ENCODE assay signal across 25 mouse cellular contexts in the genomic region with DNA sequence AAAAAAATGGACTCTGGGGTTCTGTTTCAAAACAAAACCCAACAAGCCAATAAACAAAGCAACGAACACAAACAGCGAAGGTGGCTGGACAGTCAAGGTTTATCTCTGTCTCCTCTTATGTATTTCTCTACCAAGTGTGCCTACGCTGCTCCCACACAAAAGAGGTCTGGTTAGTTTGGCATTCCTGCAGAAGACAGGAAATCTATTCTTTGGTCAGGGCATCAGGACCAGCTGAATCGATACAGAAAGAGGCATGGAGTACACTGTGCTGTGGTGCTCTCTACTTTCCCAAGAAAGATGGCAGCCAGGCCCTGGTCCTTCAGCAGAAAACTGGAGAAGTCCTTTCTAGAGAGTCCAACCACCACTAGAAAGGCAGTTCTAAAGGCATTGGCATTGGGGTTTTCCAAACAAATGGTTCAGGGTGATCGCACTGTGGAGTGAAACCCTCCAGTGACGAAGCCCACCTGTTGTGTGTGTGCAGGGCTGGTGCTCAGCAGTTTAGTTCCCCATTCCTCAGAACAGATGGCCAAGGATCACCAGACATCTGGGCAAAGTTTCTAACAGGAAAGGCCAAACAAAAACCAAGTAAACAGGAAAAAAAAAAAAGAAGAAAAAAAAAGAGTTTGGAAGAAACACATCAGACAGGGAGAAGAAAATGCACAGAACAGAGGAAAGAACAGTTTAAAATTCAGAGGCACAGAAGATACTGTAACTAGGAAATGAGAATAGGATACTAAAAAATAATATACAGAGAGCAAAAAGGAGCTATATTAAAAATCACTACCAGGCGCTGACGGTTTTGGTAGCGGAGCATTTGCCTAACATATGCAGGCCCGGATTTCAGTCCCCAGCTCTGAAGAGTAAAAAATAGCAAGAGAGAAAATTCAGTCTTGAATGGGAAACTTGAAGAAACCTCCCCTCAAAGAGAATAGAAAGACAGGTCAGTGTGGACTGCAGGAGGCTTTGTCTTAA. TPM values are rescaled to one million over a fixed set of nuclear protein-coding genes. Genes with fewer than 3 reads are reported as not detected.
DNase-seq lines count a peak whose midpoint lies in the region; ATAC-seq and TF ChIP-seq lines count a peak whose summit lies in the region.
"Had no signal": no experiment of that assay in that cellular context is flagged by ENCODE, and none has a peak within 500 bp of the region (broad histone marks: within the 10 kb centered on the region; RNA-seq: fewer than 3 reads in every experiment).

No protein-coding gene starts in this region.

- peak; percentile 69 for DNase-seq in lung, embryonic 14.5 days
- DNase-seq in lung, postnatal 14 days = no peak
- DNase-seq in A20 (ENCODE audit: low read depth, low spot score) (peak; percentile 67), CH12.LX (ENCODE audit: extremely low read depth) (peak; percentile 76)
- no peak for DNase-seq in gastrocnemius, adult 8-10 months (ENCODE audit: low spot score in 2 of 2)
- no peak for DNase-seq in left cerebral cortex, postnatal 4 days
- DNase-seq in right cerebral cortex, postnatal 36 days (ENCODE audit: low spot score in 2 of 2) = no peak
- DNase-seq: adrenal gland, postnatal 14 days; B cell, adult 2 months; cerebellum, adult 18-20 months; cerebellum, adult 9-11 months; embryo, embryonic 11 days; gastrocnemius, postnatal 25 days; heart, adult 11 months; heart, postnatal 36 days had no signal

- TF ChIP-seq POLR2A in CH12.LX (IDR thresholded peaks at IDR 0.05; ENCODE audit: low read depth, low read length) = no peak

- peak overlapping the region; percentile 33; the same call in 1 of the 2 replicates for H3K27ac ChIP-seq in lung, embryonic 14.5 days (ENCODE audit: low read depth)
- H3K27ac ChIP-seq in CH12.LX (ENCODE audit: insufficient read depth, low read depth) = peak overlapping the region; percentile 97
- H3K27ac ChIP-seq: embryonic facial prominence, embryonic 12.5 days; forebrain, embryonic 12.5 days; heart, embryonic 13.5 days; hindbrain, embryonic 12.5 days had no signal

- in situ Hi-C loops in CH12.LX (cut with MboI; ENCODE audit: low pct_ligation_motif_present, low pct_unique_long_range_greater_than_20kb, low sequenced_read_pairs) = no loop called here

- intact Hi-C loops in left cerebral cortex, postnatal 4 days (cut with DNase I) = no loop called here

- H3K36me3 ChIP-seq in lung, embryonic 14.5 days (ENCODE audit: insufficient read depth) = no peaks in the 10 kb centered on the region
- H3K36me3 ChIP-seq in CH12.LX (replicated peaks in 1 of 2; ENCODE audit: control insufficient read depth in 1 of 2, insufficient read depth in 1 of 2, low read length in 1 of 2) = no peaks in the 10 kb centered on the region
- H3K36me3 ChIP-seq: embryonic facial prominence, embryonic 12.5 days; forebrain, embryonic 12.5 days; heart, embryonic 13.5 days; hindbrain, embryonic 12.5 days had no signal

- no peaks in the 10 kb centered on the region for H3K27me3 ChIP-seq in lung, embryonic 14.5 days (ENCODE audit: insufficient read depth, low read length)
- no peaks in the 10 kb centered on the region for H3K27me3 ChIP-seq in CH12.LX (replicated peaks)
- H3K27me3 ChIP-seq: embryonic facial prominence, embryonic 12.5 days; heart, embryonic 13.5 days; hindbrain, embryonic 12.5 days; Patski had no signal

- peak; percentile 9 for TF ChIP-seq RAD21 in CH12.LX (IDR thresholded peaks at IDR 0.05; ENCODE audit: low read depth, low read length)

- TF ChIP-seq EP300 in CH12.LX (IDR thresholded peaks at IDR 0.05; ENCODE audit: low read length) = peak; percentile 93

- H3K4me3 ChIP-seq in lung, embryonic 14.5 days (ENCODE audit: low read depth, low read length) = no peak overlapping the region
- no peak overlapping the region for H3K4me3 ChIP-seq in CH12.LX (replicated peaks in 1 of 3; ENCODE audit: low read depth in 2 of 3, low read length in 2 of 3, poor library complexity in 1 of 3)
- H3K4me3 ChIP-seq: embryonic facial prominence, embryonic 12.5 days; forebrain, embryonic 12.5 days; heart, embryonic 13.5 days; hindbrain, embryonic 12.5 days had no signal

- 75% methylated on average over 10 of the region's 10 CpGs for WGBS in lung, embryonic 14.5 days

- H3K4me2 ChIP-seq in lung, embryonic 14.5 days = no peak overlapping the region
- peak overlapping the region; percentile 48 for H3K4me2 ChIP-seq in CH12.LX (ENCODE audit: insufficient read depth, low read depth, poor library complexity, severe bottlenecking)
- H3K4me2 ChIP-seq: embryonic facial prominence, embryonic 12.5 days; forebrain, embryonic 12.5 days; heart, embryonic 13.5 days; hindbrain, embryonic 12.5 days had no signal

- TF ChIP-seq CTCF in lung, embryonic 14.5 days (IDR thresholded peaks at IDR 0.05; ENCODE audit: low read depth) = no peak
- no peak for TF ChIP-seq CTCF in CH12.LX (conservative IDR thresholded peaks at IDR 0.05 in 1 of 2, IDR thresholded peaks at IDR 0.05 in 1 of 2; ENCODE audit: low read depth in 2 of 2, low read length in 2 of 2)

- peak; percentile 29; the same call in 1 of the 2 replicates for ATAC-seq in lung, embryonic 14.5 days (ENCODE audit: insufficient read depth)
- ATAC-seq in granulocyte monocyte progenitor cell, adult 5-6 weeks (replicated peaks; ENCODE audit: poor library complexity, severe bottlenecking) = peak; percentile 49; the same call in 1 of the 2 replicates
- ATAC-seq: activated CD4-positive, CD25-positive, alpha-beta regulatory T cell, adult 4 months; CD4-positive, CD25-positive, alpha-beta regulatory T cell, adult 4 months; forebrain, embryonic 16.5 days; hindbrain, embryonic 16.5 days; Patski had no signal

- H3K9ac ChIP-seq in lung, embryonic 14.5 days = no peak overlapping the region
- peak overlapping the region; percentile 43; the same call in 1 of the 2 replicates for H3K9ac ChIP-seq in CH12.LX (ENCODE audit: insufficient read depth, low read depth)
- H3K9ac ChIP-seq: embryonic facial prominence, embryonic 12.5 days; forebrain, embryonic 12.5 days; heart, embryonic 13.5 days; hindbrain, embryonic 12.5 days had no signal

- dilution Hi-C loops in CH12.LX (cut with MboI; ENCODE audit: extremely low pct_ligation_motif_present, extremely low pct_unique_long_range_greater_than_20kb, low sequenced_read_pairs) = no loop called here

- H3K79me2 ChIP-seq in CH12.LX (replicated peaks; ENCODE audit: control insufficient read depth, extremely low read depth, insufficient read depth, poor library complexity, severe bottlenecking) = no peaks in the 10 kb centered on the region

- H3K9me3 ChIP-seq in lung, embryonic 14.5 days (ENCODE audit: low read depth, low read length) = no peaks in the 10 kb centered on the region
- no peaks in the 10 kb centered on the region for H3K9me3 ChIP-seq in CH12.LX (replicated peaks; ENCODE audit: low read length)
- H3K9me3 ChIP-seq: embryonic facial prominence, embryonic 12.5 days; forebrain, embryonic 12.5 days; heart, embryonic 13.5 days; hindbrain, embryonic 12.5 days had no signal

- peaks cover 16% of the 10 kb centered on the region for H3K4me1 ChIP-seq in lung, embryonic 14.5 days (ENCODE audit: insufficient read depth)
- peaks cover 55 to 67% of the 10 kb centered on the region in 2 experiments for H3K4me1 ChIP-seq in CH12.LX (ENCODE audit: control insufficient read depth in 1 of 2, insufficient read depth in 2 of 2)

TF ChIP-seq in CH12.LX, 34 proteins besides CTCF, POLR2A, EP300 and RAD21 (continues in another document):
- TF ChIP-seq SIN3A (IDR thresholded peaks at IDR 0.05; ENCODE audit: low read length) (peak; percentile 59; the same call in 1 of the 2 replicates), MAX (IDR thresholded peaks at IDR 0.05; ENCODE audit: low read length) (peak; percentile 41; the same call in 1 of the 2 replicates), ZC3H11A (IDR thresholded peaks at IDR 0.05; ENCODE audit: low read depth, low read length) (no peak), CHD2 (IDR thresholded peaks at IDR 0.05; ENCODE audit: low read length) (peak; percentile 62), MAFK (IDR thresholded peaks at IDR 0.05; ENCODE audit: insufficient replicate concordance, low read length) (peak; percentile 52; the same call in 1 of the 2 replicates), JUN (IDR thresholded peaks at IDR 0.05; ENCODE audit: insufficient read depth, low read depth, low read length) (no peak), IRF4 (IDR thresholded peaks at IDR 0.05; ENCODE audit: low read depth, low read length) (peak; percentile 79), GABPA (IDR thresholded peaks at IDR 0.05; ENCODE audit: insufficient replicate concordance, low read depth, low read length) (no peak), USF2 (conservative IDR thresholded peaks at IDR 0.05; ENCODE audit: low read depth, low read length) (no peak), RCOR1 (conservative IDR thresholded peaks at IDR 0.05; ENCODE audit: low read depth, low read length) (peak; percentile 38), NRF1 (IDR thresholded peaks at IDR 0.05; ENCODE audit: low read depth, low read length) (0 out of 2 replicates have a peak, but pooled peaks have one; percentile 30), ZNF384 (IDR thresholded peaks at IDR 0.05; ENCODE audit: low read depth, low read length) (peak; percentile 95), CHD1 (IDR thresholded peaks at IDR 0.05; ENCODE audit: low read depth, low read length) (peak; percentile 40; the same call in 1 of the 2 replicates), SMC3 (IDR thresholded peaks at IDR 0.05; ENCODE audit: low read depth, low read length) (peak; percentile 35), ETS1 (conservative IDR thresholded peaks at IDR 0.05; ENCODE audit: low read depth, low read length) (peak; percentile 90), ZKSCAN1 (IDR thresholded peaks at IDR 0.05; ENCODE audit: borderline replicate concordance, low read depth, low read length) (no peak), NELFE (IDR thresholded peaks at IDR 0.05; ENCODE audit: low read depth, low read length) (0 out of 2 replicates have a peak, but pooled peaks have one; percentile 18), TCF12 (IDR thresholded peaks at IDR 0.05; ENCODE audit: low read depth, low read length) (peak; percentile 98), UBTF (IDR thresholded peaks at IDR 0.05; ENCODE audit: low read depth, low read length) (0 out of 2 replicates have a peak, but pooled peaks have one; percentile 30), MEF2A (IDR thresholded peaks at IDR 0.05; ENCODE audit: borderline replicate concordance, low read depth, low read length) (peak; percentile 84), BHLHE40 (IDR thresholded peaks at IDR 0.05; ENCODE audit: low read depth, low read length) (peak; percentile 92)

RNA-seq across cellular contexts. Expression of a gene that starts 44.5 kb away (rescaled TPM):
- 10.3 and 10.9 TPM in 2 replicates for polyA plus RNA-seq in lung, embryonic 14.5 days (2014; fragmentation: Nextera tagmentation; extraction: Ambion mirVana)
- total RNA-seq in CH12.LX (2012; rRNA removed) (156 and 169 TPM in 2 replicates), CH12.LX (2014; rRNA removed) (86.6 and 102 TPM in 2 replicates)
- 80.3 and 80.6 TPM in 2 replicates for polyA plus RNA-seq in CH12.LX (2012; ENCODE audit: insufficient read length, low read depth)
- total RNA-seq in granulocyte monocyte progenitor cell, adult 5-6 weeks (2014; fragmentation: Nextera tagmentation) = 151 and 195 TPM in 2 replicates
- total RNA-seq in granulocyte monocyte progenitor cell, adult 5-6 weeks (2017) = 178 and 196 TPM in 2 replicates
- total RNA-seq in gastrocnemius, adult 8-10 months (2022) = 1 to 10 TPM in 3 of 4 experiments, under 1 TPM in 1; 0.89 to 2.1 (median 1.7) TPM
- total RNA-seq in left cerebral cortex, postnatal 4 days (2021) = 10 to 100 TPM; 22.5 to 23.7 TPM

Comparison
In these comparisons a context has a peak if more than half of its experiments do, and no peak if none do; other contexts are left out.
1. DNase-seq: peak in lung, embryonic 14.5 days (single experiment), A20 (single experiment) and CH12.LX (single experiment); none in lung, postnatal 14 days (single experiment), gastrocnemius, adult 8-10 months (0 of 2), left cerebral cortex, postnatal 4 days (single experiment) and right cerebral cortex, postnatal 36 days (0 of 2).
2. RNA of a gene that starts 44.5 kb away (total RNA-seq): 151 to 196 TPM in granulocyte monocyte progenitor cell, adult 5-6 weeks, 86.6 to 169 TPM in CH12.LX and 22.5 to 23.7 TPM in left cerebral cortex, postnatal 4 days; 0.89 to 2.1 TPM in gastrocnemius, adult 8-10 months; every median in the first group is over 4 times any median in the second.